Mouse (Mus musculus): ENCODE results near the gene Zmym1. TPM values are rescaled to one million over a fixed set of nuclear protein-coding genes. Genes with fewer than 3 reads are reported as not detected.
"Not testable (repeated sequence)": the region's sequence is repeated elsewhere in the genome, so short reads cannot be mapped to it uniquely, and the experiment has no call there.

The Zmym1 gene
- total RNA-seq, 2 experiments from 2014 or later: 14.4 to 15.9 TPM

DNA sequence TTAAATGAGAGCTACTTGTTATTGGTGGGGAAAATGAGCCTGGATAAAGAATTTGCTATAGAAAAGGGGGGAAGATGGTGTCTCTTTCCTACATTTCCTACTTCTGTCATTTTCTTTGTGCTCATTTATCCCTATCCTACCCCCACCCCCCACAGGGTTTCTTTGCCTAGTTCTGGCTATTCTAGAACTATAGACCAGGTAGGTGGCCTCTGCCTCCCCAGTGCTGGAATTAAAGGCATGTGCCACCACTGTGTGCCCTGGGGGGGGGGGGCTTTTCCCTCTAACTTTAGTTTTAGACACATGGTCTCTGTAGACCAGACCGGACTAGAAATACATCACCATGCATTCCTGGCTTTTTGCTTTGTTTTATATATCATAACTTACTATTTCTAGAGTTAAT lies 36.7 kb downstream of the Zmym1 start:
- TF ChIP-seq CTCF (IDR thresholded peaks at IDR 0.05): no peak
- H3K27ac ChIP-seq: no peak overlapping the region
- intact Hi-C loops (cut with DNase I): no loop called here
- peak overlapping the region; percentile 89 for H3K4me3 ChIP-seq
- DNase-seq (ENCODE audit: extremely low spot score in 1 of 2, low spot score in 2 of 2): no peak

DNA sequence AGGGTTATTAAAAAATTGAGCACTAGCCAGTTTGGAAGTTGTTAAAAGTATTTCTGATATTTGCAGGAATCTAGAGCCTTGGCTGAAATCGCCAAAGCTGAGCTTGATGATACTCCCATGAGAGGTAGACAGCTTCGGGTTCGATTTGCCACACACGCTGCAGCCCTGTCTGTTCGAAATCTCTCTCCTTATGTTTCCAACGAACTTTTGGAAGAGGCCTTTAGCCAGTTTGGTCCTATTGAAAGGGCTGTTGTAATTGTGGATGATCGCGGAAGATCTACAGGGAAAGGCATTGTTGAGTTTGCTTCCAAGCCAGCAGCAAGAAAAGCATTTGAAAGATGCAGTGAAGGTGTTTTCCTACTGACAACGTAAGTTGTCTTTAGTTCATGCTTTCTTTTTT lies 37.8 kb downstream of the Zmym1 start:
- H3K4me3 ChIP-seq: peak overlapping the region; percentile 89
- H3K27ac ChIP-seq: no peak overlapping the region
- intact Hi-C loops (cut with DNase I): no loop called here
- TF ChIP-seq CTCF (IDR thresholded peaks at IDR 0.05): no peak
- DNase-seq (ENCODE audit: extremely low spot score in 1 of 2, low spot score in 2 of 2): no peak

DNA sequence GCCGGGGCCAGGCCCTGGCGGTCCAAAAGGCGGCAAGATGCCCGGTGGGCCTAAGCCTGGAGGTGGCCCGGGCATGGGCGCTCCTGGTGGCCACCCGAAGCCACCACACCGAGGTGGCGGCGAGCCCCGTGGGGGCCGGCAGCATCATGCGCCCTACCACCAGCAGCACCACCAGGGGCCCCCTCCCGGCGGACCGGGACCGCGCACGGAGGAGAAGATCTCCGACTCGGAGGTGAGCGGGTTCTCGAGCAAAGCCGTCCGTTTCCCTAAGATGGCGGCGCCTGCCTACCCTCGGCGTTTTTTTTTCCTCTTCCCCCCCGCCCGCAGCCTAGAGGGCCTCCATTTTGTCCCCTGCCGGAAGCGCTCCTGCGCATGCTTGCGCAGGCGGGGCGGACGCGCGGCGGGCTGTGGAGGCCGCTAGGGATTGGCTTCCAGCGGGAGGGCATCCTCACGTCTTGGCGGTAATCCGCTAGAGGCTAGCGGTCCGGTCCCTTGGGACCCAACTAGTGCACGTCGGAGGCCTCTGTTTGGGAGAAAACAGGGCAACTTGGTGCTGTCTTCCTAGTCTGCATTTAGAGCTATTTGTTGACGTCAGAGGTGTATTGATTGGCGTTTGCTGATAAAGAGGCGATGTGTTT lies 38.8 kb downstream of the Zmym1 start:
- Histone ChIP-seq H3K27ac (peak overlapping the region; percentile 99), H3K4me3 (peak overlapping the region; percentile 89)
- intact Hi-C loops (cut with DNase I): no loop called here
- peak; percentile 86 to 90 for DNase-seq (ENCODE audit: extremely low spot score in 1 of 2, low spot score in 2 of 2)
- peak; percentile 56 for TF ChIP-seq CTCF (IDR thresholded peaks at IDR 0.05)

DNA sequence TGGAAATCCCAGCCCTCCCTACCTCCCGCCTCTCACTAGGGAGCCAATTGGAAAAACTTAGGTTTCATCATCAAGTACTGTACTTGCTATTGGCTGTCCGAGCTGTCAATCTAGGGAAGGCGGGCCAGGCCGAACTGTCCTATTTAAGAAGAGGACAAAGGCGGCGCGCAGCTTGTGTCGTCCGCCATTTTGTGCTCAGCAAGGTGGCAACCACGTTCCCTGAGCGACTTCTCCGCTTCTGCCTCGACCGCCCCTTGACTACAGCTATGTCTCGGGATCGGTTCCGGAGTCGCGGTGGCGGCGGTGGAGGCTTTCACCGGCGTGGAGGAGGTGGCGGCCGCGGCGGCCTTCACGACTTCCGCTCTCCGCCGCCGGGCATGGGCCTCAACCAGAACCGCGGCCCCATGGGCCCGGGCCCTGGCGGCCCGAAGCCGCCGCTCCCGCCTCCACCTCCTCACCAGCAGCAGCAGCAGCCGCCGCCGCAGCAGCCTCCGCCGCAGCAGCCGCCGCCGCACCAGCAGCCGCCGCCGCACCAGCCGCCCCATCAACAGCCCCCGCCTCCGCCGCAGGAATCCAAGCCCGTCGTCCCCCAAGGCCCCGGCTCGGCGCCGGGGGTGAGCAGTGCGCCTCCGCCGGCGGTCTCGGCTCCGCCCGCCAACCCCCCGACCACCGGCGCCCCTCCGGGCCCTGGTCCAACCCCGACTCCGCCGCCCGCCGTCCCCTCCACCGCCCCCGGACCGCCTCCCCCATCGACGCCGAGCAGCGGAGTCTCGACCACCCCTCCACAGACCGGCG lies 39.6 kb downstream of the Zmym1 start, which contains the start of gene Sfpq:
Gene Sfpq (plus strand): TSS at position 174 of the 795 bp plus-strand sequence.
- Histone ChIP-seq H3K4me3 (peak within 1 kb of the TSS; percentile 89), H3K27ac (peak within 1 kb of the TSS; percentile 99)
- TF ChIP-seq CTCF (IDR thresholded peaks at IDR 0.05): no peak
- peak; percentile 99 to 100 for DNase-seq (ENCODE audit: extremely low spot score in 1 of 2, low spot score in 2 of 2)
- intact Hi-C loops (cut with DNase I): no loop called here

DNA sequence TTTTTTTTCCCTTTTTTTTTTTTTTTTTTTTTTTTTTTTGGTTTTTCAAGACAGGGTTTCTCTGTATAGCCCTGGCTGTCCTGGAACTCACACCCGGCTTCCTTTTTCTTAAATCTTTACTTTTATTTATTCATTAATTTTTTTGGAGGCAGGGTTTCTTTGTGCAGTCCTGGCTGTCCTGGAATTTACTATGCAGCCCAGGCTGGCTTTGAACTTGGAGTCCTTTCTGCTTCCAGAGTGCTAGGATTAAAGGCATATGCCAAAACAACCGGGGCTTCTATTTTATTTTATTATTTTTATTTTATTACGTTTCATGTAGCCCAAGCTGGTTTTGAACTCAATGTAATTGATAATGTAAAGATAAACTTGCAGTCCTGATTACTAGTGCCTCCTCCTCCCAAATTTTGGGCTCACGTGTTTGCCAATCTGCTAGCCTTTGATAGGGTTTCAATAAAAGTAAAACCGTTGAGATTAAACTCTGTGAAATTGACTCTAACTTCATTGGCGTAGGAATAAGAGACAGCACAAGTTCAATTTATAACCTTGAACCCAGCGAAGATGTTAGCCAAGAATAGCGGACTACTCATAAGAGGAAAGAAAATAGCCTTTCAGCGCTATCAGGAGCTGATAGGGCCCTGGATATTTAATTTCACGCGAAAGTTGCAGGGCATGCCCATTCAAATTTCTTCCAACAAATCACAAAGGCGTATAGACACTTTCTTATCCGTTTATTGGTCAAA lies 40.4 kb downstream of the Zmym1 start:
- no peak for DNase-seq (ENCODE audit: extremely low spot score in 1 of 2, low spot score in 2 of 2)
- TF ChIP-seq CTCF (IDR thresholded peaks at IDR 0.05): no peak; the same call in 1 of the 2 replicates
- peak overlapping the region; percentile 32 for H3K4me3 ChIP-seq
- intact Hi-C loops (cut with DNase I): no loop called here
- H3K27ac ChIP-seq: no peak overlapping the region

DNA sequence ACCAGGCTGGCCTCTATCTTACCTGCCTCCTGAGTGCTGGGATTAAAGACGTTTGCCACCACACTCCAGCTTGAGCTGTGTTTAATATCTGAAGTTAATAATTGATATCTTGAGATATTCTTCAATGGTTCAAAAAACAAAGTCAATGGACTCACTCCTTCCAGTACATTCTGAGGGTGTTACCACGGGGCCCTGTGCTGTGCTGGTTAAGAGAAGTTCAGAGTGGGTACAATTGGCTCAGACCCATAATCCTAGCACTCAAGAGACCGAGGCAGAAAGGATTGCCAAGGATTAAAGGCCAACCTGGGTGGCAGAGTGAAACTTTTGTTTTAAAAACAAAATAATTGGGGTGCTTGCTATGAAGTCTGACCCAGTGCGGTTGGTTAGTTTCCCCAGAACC lies 44.6 kb downstream of the Zmym1 start:
- intact Hi-C loops (cut with DNase I): loop anchor here (5.0 kb wide), 1 partner anchor 164 kb away; no protein-coding TSS in a partner anchor
- DNase-seq (ENCODE audit: extremely low spot score in 1 of 2, low spot score in 2 of 2): no peak
- TF ChIP-seq CTCF (IDR thresholded peaks at IDR 0.05): no peak
- Histone ChIP-seq H3K27ac (no peak overlapping the region), H3K4me3 (no peak overlapping the region)

DNA sequence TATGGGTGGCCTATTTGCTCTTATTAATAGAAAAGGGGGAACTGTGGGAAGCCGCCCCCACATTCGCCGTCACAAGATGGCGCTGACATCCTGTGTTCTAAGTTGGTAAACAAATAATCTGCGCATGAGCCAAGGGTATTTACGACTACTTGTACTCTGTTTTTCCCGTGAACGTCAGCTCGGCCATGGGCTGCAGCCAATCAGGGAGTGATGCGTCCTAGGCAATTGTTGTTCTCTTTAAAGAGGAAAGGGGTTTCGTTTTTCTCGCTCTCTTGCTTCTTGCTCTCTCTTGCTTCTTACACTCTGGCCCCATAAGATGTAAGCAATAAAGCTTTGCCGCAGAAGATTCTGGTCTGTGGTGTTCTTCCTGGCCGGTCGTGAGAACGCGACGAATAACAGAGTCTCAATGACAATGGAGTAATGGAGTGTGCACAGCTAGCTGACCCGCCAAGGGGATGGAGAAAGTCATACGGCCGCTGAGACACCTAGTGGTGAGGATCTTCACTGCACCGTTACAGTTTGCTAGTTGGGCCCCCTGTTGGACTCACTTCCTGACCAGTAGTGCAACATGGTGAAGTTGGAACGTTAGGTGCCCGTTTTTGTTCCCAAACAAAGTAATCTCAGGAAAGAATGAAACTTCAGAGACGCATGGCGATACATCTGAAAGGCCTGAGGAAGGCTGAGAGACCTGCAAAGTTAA lies 45.5 kb downstream of the Zmym1 start:
- 0 out of 2 replicates have a peak overlapping the region, but pooled peaks have one; percentile 21 for H3K4me3 ChIP-seq
- H3K27ac ChIP-seq: not testable (repeated sequence)
- peak; percentile 81 for TF ChIP-seq CTCF (IDR thresholded peaks at IDR 0.05)
- intact Hi-C loops (cut with DNase I): loop anchor here (5.0 kb wide), 1 partner anchor 163 kb away; no protein-coding TSS in a partner anchor
- peak; percentile 78 to 80 for DNase-seq (ENCODE audit: extremely low spot score in 1 of 2, low spot score in 2 of 2)

DNA sequence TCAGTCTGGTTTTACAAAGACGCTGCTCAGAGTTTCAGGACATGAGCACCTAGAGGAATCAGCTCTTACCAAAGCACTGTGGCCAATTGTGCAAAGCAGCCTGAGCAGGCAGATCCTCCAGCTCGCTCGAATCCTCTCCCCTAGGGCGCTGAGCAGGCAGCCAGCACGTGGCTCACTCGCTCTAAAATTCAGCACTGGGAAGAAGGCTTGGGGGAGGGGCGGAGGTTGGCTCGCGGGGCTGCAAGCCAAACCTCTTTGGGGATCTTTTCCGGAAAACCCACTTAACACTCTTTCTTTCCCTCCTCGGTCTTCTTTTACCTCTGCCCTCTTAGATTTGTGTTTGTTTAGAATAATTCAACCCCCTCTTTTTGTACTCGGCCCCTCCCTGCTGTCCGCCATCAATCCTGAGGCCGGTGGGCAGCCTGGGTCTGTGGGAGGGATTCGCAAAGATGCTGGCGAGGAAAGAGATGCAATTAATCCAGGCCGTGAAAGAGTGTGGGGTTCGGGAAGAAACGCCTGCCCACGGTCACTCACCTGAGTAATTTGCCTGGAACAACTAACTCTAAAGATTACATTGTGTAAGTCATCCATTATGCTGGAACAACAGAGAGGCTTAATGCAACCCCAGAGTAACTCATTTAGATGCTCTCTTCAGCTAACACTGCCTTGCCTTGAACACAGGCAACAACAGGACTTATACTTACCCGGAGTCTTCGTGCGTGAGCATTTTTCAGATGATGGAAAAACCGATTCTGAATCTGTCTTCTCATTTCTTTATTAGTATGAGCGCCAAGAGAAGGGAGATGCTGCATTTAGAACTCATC lies 55.6 kb downstream of the Zmym1 start:
- Histone ChIP-seq H3K27ac (peak overlapping the region; percentile 53), H3K4me3 (peak overlapping the region; percentile 38)
- intact Hi-C loops (cut with DNase I): loop anchor here (5.0 to 10.0 kb wide), 2 partner anchors 38 to 451 kb away; partner anchors contain the start of genes Clspn and Zmym4
- peak; percentile 65 to 69 for DNase-seq (ENCODE audit: extremely low spot score in 1 of 2, low spot score in 2 of 2)
- TF ChIP-seq CTCF (IDR thresholded peaks at IDR 0.05): no peak

DNA sequence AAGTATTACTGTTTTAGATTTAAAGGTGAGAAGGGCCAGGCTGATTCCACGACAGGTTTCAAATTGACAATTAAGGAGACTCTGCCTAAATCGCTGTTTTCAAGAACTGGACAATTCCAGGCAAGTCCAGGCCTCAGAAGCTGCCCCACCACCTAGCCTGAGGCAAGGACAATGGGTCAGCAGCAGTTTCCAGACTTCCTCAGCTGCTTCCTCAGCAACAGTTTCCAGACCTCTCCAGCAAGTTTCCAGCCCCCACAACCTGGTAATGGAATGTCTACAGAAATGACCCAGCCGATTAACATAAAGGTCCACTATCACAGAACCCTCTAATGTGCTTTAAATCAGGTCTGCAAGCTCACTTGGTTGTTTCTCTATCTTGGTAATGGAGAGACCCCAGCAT lies 56.6 kb downstream of the Zmym1 start:
- Histone ChIP-seq H3K27ac (no peak overlapping the region), H3K4me3 (no peak overlapping the region)
- no peak for TF ChIP-seq CTCF (IDR thresholded peaks at IDR 0.05)
- intact Hi-C loops (cut with DNase I): loop anchor here (10.0 kb wide), 1 partner anchor 450 kb away; the partner anchor contains the start of gene Clspn
- no peak for DNase-seq (ENCODE audit: extremely low spot score in 1 of 2, low spot score in 2 of 2)

DNA sequence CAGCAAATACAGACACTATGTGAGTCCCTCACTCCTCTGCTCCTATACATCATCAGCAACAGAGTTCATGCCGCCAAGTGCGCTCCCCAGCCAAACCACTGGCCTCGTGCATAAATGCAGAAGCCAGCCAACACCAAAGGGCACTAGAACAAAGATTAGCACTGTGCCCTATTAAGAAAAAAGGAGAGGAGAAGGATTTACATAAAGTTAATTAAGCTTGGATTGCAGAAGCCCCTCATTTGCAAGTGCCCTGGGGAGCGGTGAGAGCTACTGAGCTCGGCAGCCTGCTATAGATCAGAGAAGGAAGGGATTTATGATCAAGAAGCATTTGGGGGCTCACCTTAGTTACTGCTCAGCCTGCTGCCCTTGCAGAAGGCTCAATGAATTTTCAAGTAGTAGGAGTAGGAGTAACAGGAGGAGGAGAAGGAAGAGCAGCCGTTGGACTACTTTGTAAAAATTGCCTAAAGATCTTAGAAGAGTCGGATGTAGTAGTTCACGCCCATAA lies 60.3 kb downstream of the Zmym1 start:
- TF ChIP-seq CTCF (IDR thresholded peaks at IDR 0.05): no peak
- DNase-seq (ENCODE audit: extremely low spot score in 1 of 2, low spot score in 2 of 2): no peak
- intact Hi-C loops (cut with DNase I): loop anchor here (10.0 kb wide), 1 partner anchor 446 kb away; the partner anchor contains the start of gene Clspn
- Histone ChIP-seq H3K27ac (no peak overlapping the region), H3K4me3 (no peak overlapping the region)

DNA sequence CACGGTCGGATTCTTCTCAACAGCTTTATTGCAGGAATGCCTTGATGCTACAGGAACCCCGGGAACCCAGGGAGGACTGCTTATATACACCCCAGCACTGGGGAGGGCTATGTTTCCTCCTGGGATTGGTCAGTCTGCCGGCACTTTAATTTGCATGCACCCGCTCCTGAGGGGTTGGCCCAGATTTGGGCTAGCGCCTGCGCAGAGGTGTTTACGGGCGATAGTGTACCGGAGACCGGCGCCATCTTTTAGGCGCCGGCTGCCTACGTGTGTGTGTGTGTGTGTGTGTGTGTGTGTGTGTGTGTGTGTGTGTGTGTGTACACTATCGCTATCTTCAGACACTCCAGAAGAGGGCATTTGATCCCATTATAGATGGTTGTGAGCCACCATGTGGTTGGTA lies 61.6 kb downstream of the Zmym1 start:
- DNase-seq (ENCODE audit: extremely low spot score in 1 of 2, low spot score in 2 of 2); H3K27ac ChIP-seq; H3K4me3 ChIP-seq; intact Hi-C loops (cut with DNase I): not testable (repeated sequence)
